Mouse (Mus musculus) limb, embryonic 12.5 days (tissue): ENCODE measurements around the gene Ralgapa1. TPM values are rescaled to one million over a fixed set of nuclear protein-coding genes. Genes with fewer than 3 reads are reported as not detected.
"Not testable (repeated sequence)": the region's sequence is repeated elsewhere in the genome, so short reads cannot be mapped to it uniquely, and the experiment has no call there.

Experiments used
- ATAC-seq: fragments of 200-750 bp; cut with Nextera tagmentation; 2 replicates; pipeline ENCODE4 v1.8.0; 2017; ENCODE audit warnings: low read depth, moderate TSS enrichment; ENCODE audit not compliant: insufficient number of reproducible peaks, insufficient read depth, low FRiP score, low TSS enrichment
- H3K27ac ChIP-seq: fragments of 300-500 bp; sonication (generic); 2 replicates; pipeline ENCODE4 v1.5.1; 2016; ENCODE audit warnings: mild to moderate bottlenecking, moderate library complexity
- H3K27me3 ChIP-seq: fragments of 300-500 bp; sonication (generic); 2 replicates; pipeline ENCODE4 v1.6.1; 2016; ENCODE audit warnings: mild to moderate bottlenecking, moderate library complexity
- H3K36me3 ChIP-seq: fragments of 300-500 bp; sonication (generic); 2 replicates; pipeline ENCODE4 v1.6.1; 2016; ENCODE audit warnings: mild to moderate bottlenecking, moderate library complexity
- H3K4me1 ChIP-seq: fragments of 300-500 bp; sonication (generic); replicated peaks from 2 replicates; pipeline ENCODE4 v1.6.1; 2016
- H3K4me2 ChIP-seq: fragments of 300-500 bp; sonication (generic); 2 replicates; pipeline ENCODE4 v1.6.1; 2016; ENCODE audit warnings: mild to moderate bottlenecking, moderate library complexity
- H3K4me3 ChIP-seq: fragments of 300-500 bp; sonication (generic); replicated peaks from 2 replicates; pipeline ENCODE4 v1.5.1; 2016; ENCODE audit warnings: mild to moderate bottlenecking
- H3K9ac ChIP-seq: fragments of 300-500 bp; sonication (generic); replicated peaks from 2 replicates; pipeline ENCODE4 v1.6.1; 2016; ENCODE audit warnings: mild to moderate bottlenecking, moderate library complexity
- H3K9me3 ChIP-seq: fragments of 300-500 bp; sonication (generic); 2 replicates; pipeline ENCODE4 v1.6.1; 2016; ENCODE audit warnings: mild to moderate bottlenecking, moderate library complexity
- WGBS: fragments of 180-500 bp; shearing (Covaris S2); methylation state at CpG from one replicate; pipeline ENCODE4 v1.1.7; 2016; 5-methylcytosine and 5-hydroxymethylcytosine counted together
- polyA plus RNA-seq: library from polyadenylated mRNA; unstranded; fragments of >200 nt; fragmentation: Nextera tagmentation; extraction: Ambion mirVana; gene quantifications from 2 replicates; pipeline ENCODE4 v1.2.1, GENCODE M21; 2016

The Ralgapa1 gene
- polyA plus RNA-seq, 1 experiment from 2014 or later = 20.2 TPM

GRCm38 (mm10) chr12:55798745-55799144 lies 22.2 kb downstream of the Ralgapa1 start:
- H3K27me3 ChIP-seq = no peaks in the 10 kb centered on the region
- H3K27ac ChIP-seq = no peak overlapping the region
- H3K4me3 ChIP-seq = no peak overlapping the region
- H3K9ac ChIP-seq = no peak overlapping the region
- H3K9me3 ChIP-seq = no peaks in the 10 kb centered on the region
- ATAC-seq = no peak
- no peak overlapping the region for H3K4me2 ChIP-seq
- H3K4me1 ChIP-seq = no peaks in the 10 kb centered on the region
- whole genome bisulfite sequencing = 94% methylated on average over 4 of the region's 4 CpGs
- no peaks in the 10 kb centered on the region; the same call in 1 of the 2 replicates for H3K36me3 ChIP-seq

- no peak overlapping the region for H3K4me3 ChIP-seq
- H3K27me3 ChIP-seq = no peaks in the 10 kb centered on the region
- no peak overlapping the region for H3K9ac ChIP-seq
- ATAC-seq = no peak
- no peaks in the 10 kb centered on the region; the same call in 1 of the 2 replicates for H3K36me3 ChIP-seq
- 83% methylated on average over 3 of the region's 3 CpGs for WGBS
- H3K27ac ChIP-seq = no peak overlapping the region
- no peaks in the 10 kb centered on the region for H3K9me3 ChIP-seq
- no peak overlapping the region for H3K4me2 ChIP-seq
- no peaks in the 10 kb centered on the region for H3K4me1 ChIP-seq
Observed at GRCm38 (mm10) chr12:55797103-55797502, 23.9 kb downstream of the Ralgapa1 start.

- H3K4me3 ChIP-seq, H3K27me3 ChIP-seq, H3K9ac ChIP-seq, H3K9me3 ChIP-seq, H3K27ac ChIP-seq, ATAC-seq, H3K4me1 ChIP-seq, H3K36me3 ChIP-seq, H3K4me2 ChIP-seq: not testable (repeated sequence)
- 89% methylated on average over 4 of the region's 4 CpGs for WGBS
Observed at GRCm38 (mm10) chr12:55794485-55794884, 26.5 kb downstream of the Ralgapa1 start.

- H3K4me1 ChIP-seq = no peaks in the 10 kb centered on the region
- 81% methylated on average over 2 of the region's 2 CpGs for WGBS
- ATAC-seq = no peak
Observed at GRCm38 (mm10) chr12:55785252-55785651, 35.7 kb downstream of the Ralgapa1 start.

GRCm38 (mm10) chr12:55782662-55783061 lies 38.3 kb downstream of the Ralgapa1 start:
- WGBS = 93% methylated on average over 3 of the region's 3 CpGs
- Histone ChIP-seq H3K4me2 (no peak overlapping the region), H3K9ac (no peak overlapping the region), H3K36me3 (peaks cover 30% of the 10 kb centered on the region), H3K4me1 (no peaks in the 10 kb centered on the region), H3K27me3 (no peaks in the 10 kb centered on the region), H3K27ac (no peak overlapping the region), H3K9me3 (no peaks in the 10 kb centered on the region), H3K4me3 (no peak overlapping the region)
- ATAC-seq = no peak

More at GRCm38 (mm10) chr12:55785252-55785651, 35.7 kb downstream of the Ralgapa1 start:
- Histone ChIP-seq H3K36me3 (peaks cover 36% of the 10 kb centered on the region), H3K27ac (no peak overlapping the region), H3K27me3 (no peaks in the 10 kb centered on the region), H3K4me3 (no peak overlapping the region), H3K4me2 (no peak overlapping the region), H3K9me3 (no peaks in the 10 kb centered on the region), H3K9ac (no peak overlapping the region)

- WGBS = 89% methylated on average over 2 of the region's 2 CpGs
- no peak for ATAC-seq
- Histone ChIP-seq H3K9me3 (no peaks in the 10 kb centered on the region), H3K27ac (no peak overlapping the region), H3K36me3 (peaks cover 26% of the 10 kb centered on the region), H3K4me2 (no peak overlapping the region), H3K4me1 (no peaks in the 10 kb centered on the region), H3K9ac (no peak overlapping the region), H3K27me3 (no peaks in the 10 kb centered on the region), H3K4me3 (no peak overlapping the region)
Observed at GRCm38 (mm10) chr12:55778301-55778700, 42.7 kb downstream of the Ralgapa1 start.

- no peak overlapping the region for H3K4me3 ChIP-seq
- ATAC-seq = no peak
- H3K9me3 ChIP-seq = no peaks in the 10 kb centered on the region
- H3K27ac ChIP-seq = no peak overlapping the region
- H3K9ac ChIP-seq = no peak overlapping the region
- no peaks in the 10 kb centered on the region for H3K4me1 ChIP-seq
- H3K36me3 ChIP-seq = peaks cover 23% of the 10 kb centered on the region
- H3K4me2 ChIP-seq = no peak overlapping the region
- H3K27me3 ChIP-seq = no peaks in the 10 kb centered on the region
Observed at GRCm38 (mm10) chr12:55777356-55777755, 43.6 kb downstream of the Ralgapa1 start.

GRCm38 (mm10) chr12:55774316-55774715 lies 46.7 kb downstream of the Ralgapa1 start:
- ATAC-seq = no peak
- WGBS = 89% methylated on average over 3 of the region's 3 CpGs
- H3K27ac ChIP-seq = no peak overlapping the region

GRCm38 (mm10) chr12:55720319-55720718 lies 100.6 kb downstream of the Ralgapa1 start:
- no peak for ATAC-seq
- Histone ChIP-seq H3K4me1 (no peaks in the 10 kb centered on the region), H3K9me3 (no peaks in the 10 kb centered on the region), H3K27me3 (no peaks in the 10 kb centered on the region), H3K27ac (no peak overlapping the region), H3K4me2 (no peak overlapping the region), H3K4me3 (no peak overlapping the region), H3K9ac (no peak overlapping the region), H3K36me3 (peaks cover 25% of the 10 kb centered on the region)
- 75% methylated on average over 1 of the region's 1 CpGs for WGBS

More at GRCm38 (mm10) chr12:55774316-55774715, 46.7 kb downstream of the Ralgapa1 start:
- H3K4me1 ChIP-seq = no peaks in the 10 kb centered on the region
- no peaks in the 10 kb centered on the region for H3K27me3 ChIP-seq
- H3K9ac ChIP-seq = no peak overlapping the region
- no peak overlapping the region for H3K4me3 ChIP-seq
- no peaks in the 10 kb centered on the region for H3K9me3 ChIP-seq
- peaks cover 23% of the 10 kb centered on the region for H3K36me3 ChIP-seq
- no peak overlapping the region for H3K4me2 ChIP-seq

- peaks cover 47% of the 10 kb centered on the region for H3K36me3 ChIP-seq
- no peak overlapping the region for H3K4me3 ChIP-seq
- H3K9me3 ChIP-seq = no peaks in the 10 kb centered on the region
- no peak for ATAC-seq
- no peak overlapping the region for H3K27ac ChIP-seq
- no peaks in the 10 kb centered on the region for H3K4me1 ChIP-seq
- 93% methylated on average over 4 of the region's 4 CpGs for WGBS
- H3K9ac ChIP-seq = no peak overlapping the region
- H3K27me3 ChIP-seq = no peaks in the 10 kb centered on the region
- no peak overlapping the region for H3K4me2 ChIP-seq
Observed at GRCm38 (mm10) chr12:55705881-55706280, 115.1 kb downstream of the Ralgapa1 start.

GRCm38 (mm10) chr12:55666699-55667098 lies 154.3 kb downstream of the Ralgapa1 start:
- no peak for ATAC-seq
- H3K4me2 ChIP-seq = no peak overlapping the region
- 91% methylated on average over 6 of the region's 6 CpGs for WGBS

GRCm38 (mm10) chr12:55663194-55663593 lies 157.8 kb downstream of the Ralgapa1 start:
- peaks cover 25% of the 10 kb centered on the region for H3K36me3 ChIP-seq
- H3K4me3 ChIP-seq, H3K9ac ChIP-seq, H3K4me1 ChIP-seq, H3K27ac ChIP-seq, H3K9me3 ChIP-seq, H3K4me2 ChIP-seq, ATAC-seq, H3K27me3 ChIP-seq: not testable (repeated sequence)

More at GRCm38 (mm10) chr12:55666699-55667098, 154.3 kb downstream of the Ralgapa1 start:
- Histone ChIP-seq H3K4me3 (no peak overlapping the region), H3K36me3 (peaks cover 12% of the 10 kb centered on the region; the same call in 1 of the 2 replicates), H3K9me3 (no peaks in the 10 kb centered on the region), H3K4me1 (no peaks in the 10 kb centered on the region), H3K27ac (no peak overlapping the region), H3K27me3 (no peaks in the 10 kb centered on the region), H3K9ac (no peak overlapping the region)
